Mouse (Mus musculus) liver, embryonic 14.5 days (tissue): ENCODE results near the gene Luzp1.

Experiments used
- CTCF ChIP-seq: IDR thresholded peaks from 2 replicates; pipeline ENCODE4 v1.5.1; 2016; ENCODE audit warnings: antibody characterized with exemption, low read depth, control low read depth
- EP300 ChIP-seq: IDR thresholded peaks from 2 replicates; pipeline ENCODE4 v1.6.1; 2016; ENCODE audit warnings: antibody characterized with exemption, low read depth

- TF ChIP-seq EP300 (no peak), CTCF (no peak)
These were observed 43.3 kb downstream of the Luzp1 start for GRCm38 (mm10) chr4:136512905-136513304.
